Mouse (Mus musculus) hindbrain, embryonic 16.5 days (tissue): ENCODE measurements at regions not wholly inside any gene's neighbourhood (a gene's known extent, or its start where the extent isn't known, plus 50 kb on each side); places are given as distances from the start of the nearest gene placed in this dataset.

Experiments used
- ATAC-seq: fragments of 200-750 bp; cut with Nextera tagmentation; 2 replicates; pipeline ENCODE4 v1.8.0; 2017; ENCODE audit warnings: moderate TSS enrichment, moderate library complexity
- H3K27ac ChIP-seq: fragments of 300-500 bp; sonication (generic); 2 replicates; pipeline ENCODE4 v1.5.1; 2014; ENCODE audit warnings: low read depth, mild to moderate bottlenecking, control low read depth, low read length, moderate library complexity
- H3K27me3 ChIP-seq: fragments of 300-500 bp; sonication (generic); replicated peaks from 2 replicates; pipeline ENCODE4 v1.6.1; 2014; ENCODE audit warnings: low read length; ENCODE audit not compliant: control insufficient read depth, insufficient read depth
- H3K36me3 ChIP-seq: fragments of 300-500 bp; sonication (generic); 2 replicates; pipeline ENCODE4 v1.6.1; 2014; ENCODE audit warnings: mild to moderate bottlenecking, low read length, moderate library complexity, mixed read lengths; ENCODE audit not compliant: control insufficient read depth, insufficient read depth
- H3K4me1 ChIP-seq: fragments of 300-500 bp; sonication (generic); 2 replicates; pipeline ENCODE4 v1.6.1; 2014; ENCODE audit warnings: low read depth, low read length; ENCODE audit not compliant: control insufficient read depth, insufficient read depth
- H3K4me2 ChIP-seq: fragments of 300-500 bp; sonication (generic); 2 replicates; pipeline ENCODE4 v1.6.1; 2014; ENCODE audit warnings: mild to moderate bottlenecking, low read length, control low read depth, moderate library complexity
- H3K4me3 ChIP-seq: fragments of 300-500 bp; sonication (generic); 2 replicates; pipeline ENCODE4 v1.5.1; 2014; ENCODE audit warnings: mild to moderate bottlenecking, low read length, control low read depth, moderate library complexity
- H3K9ac ChIP-seq: fragments of 300-500 bp; sonication (generic); 2 replicates; pipeline ENCODE4 v1.6.1; 2014; ENCODE audit warnings: low read depth, mild to moderate bottlenecking, control low read depth, low read length, moderate library complexity
- H3K9me3 ChIP-seq: fragments of 300-500 bp; sonication (generic); 2 replicates; pipeline ENCODE4 v1.6.1; 2014; ENCODE audit warnings: mild to moderate bottlenecking, low read length, moderate library complexity; ENCODE audit not compliant: control insufficient read depth
- WGBS: fragments of 180-500 bp; shearing (Covaris S2); extraction: QIAGEN DNeasy Blood & Tissue Kit; methylation state at CpG from one replicate; pipeline ENCODE4 v1.1.7; 2014; 5-methylcytosine and 5-hydroxymethylcytosine counted together

- Histone ChIP-seq H3K27ac (no peak overlapping the region), H3K4me2 (no peak overlapping the region), H3K36me3 (no peaks in the 10 kb centered on the region), H3K4me1 (no peaks in the 10 kb centered on the region), H3K27me3 (no peaks in the 10 kb centered on the region), H3K4me3 (no peak overlapping the region), H3K9me3 (no peaks in the 10 kb centered on the region), H3K9ac (no peak overlapping the region)
- ATAC-seq, result no peak
- WGBS, result 40% methylated on average over 5 of the region's 5 CpGs
Measured at GRCm38 (mm10) chr1:185117711-185118110, 86.2 kb upstream of the Rab3gap2 start.

DNA sequence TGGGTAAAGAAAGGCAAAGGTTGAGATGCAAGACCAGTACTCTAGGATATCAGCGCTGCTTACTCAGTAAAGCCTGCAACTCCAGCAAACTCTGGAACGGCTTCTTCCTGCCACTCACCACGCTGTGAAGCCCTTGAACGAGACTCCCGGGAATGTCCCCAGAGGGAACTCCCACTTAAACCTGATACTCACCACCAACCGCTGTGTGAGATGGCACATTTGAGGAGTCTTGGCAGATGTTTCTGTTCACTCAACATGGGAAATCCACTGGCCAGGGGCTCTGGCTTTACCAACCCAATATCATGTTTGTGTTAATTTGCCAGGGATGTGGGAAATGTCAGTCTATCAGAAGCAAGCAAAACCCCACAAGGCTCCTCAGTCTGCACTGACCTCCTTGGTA is 90.2 kb upstream of the Rab3gap2 start:
- Histone ChIP-seq H3K9ac (no peak overlapping the region), H3K4me2 (no peak overlapping the region), H3K9me3 (no peaks in the 10 kb centered on the region), H3K36me3 (no peaks in the 10 kb centered on the region), H3K4me1 (no peaks in the 10 kb centered on the region), H3K27me3 (no peaks in the 10 kb centered on the region), H3K4me3 (no peak overlapping the region), H3K27ac (no peak overlapping the region)
- ATAC-seq, result no peak
- 81% methylated on average over 6 of the region's 6 CpGs for WGBS

GRCm38 (mm10) chr1:185112017-185112399 is 91.9 kb upstream of the Rab3gap2 start:
- Histone ChIP-seq H3K36me3 (no peaks in the 10 kb centered on the region), H3K27ac (no peak overlapping the region), H3K4me3 (no peak overlapping the region), H3K4me2 (no peak overlapping the region), H3K9ac (no peak overlapping the region), H3K27me3 (no peaks in the 10 kb centered on the region), H3K9me3 (no peaks in the 10 kb centered on the region), H3K4me1 (no peaks in the 10 kb centered on the region)
- 66% methylated on average over 4 of the region's 4 CpGs for WGBS
- no peak for ATAC-seq

DNA sequence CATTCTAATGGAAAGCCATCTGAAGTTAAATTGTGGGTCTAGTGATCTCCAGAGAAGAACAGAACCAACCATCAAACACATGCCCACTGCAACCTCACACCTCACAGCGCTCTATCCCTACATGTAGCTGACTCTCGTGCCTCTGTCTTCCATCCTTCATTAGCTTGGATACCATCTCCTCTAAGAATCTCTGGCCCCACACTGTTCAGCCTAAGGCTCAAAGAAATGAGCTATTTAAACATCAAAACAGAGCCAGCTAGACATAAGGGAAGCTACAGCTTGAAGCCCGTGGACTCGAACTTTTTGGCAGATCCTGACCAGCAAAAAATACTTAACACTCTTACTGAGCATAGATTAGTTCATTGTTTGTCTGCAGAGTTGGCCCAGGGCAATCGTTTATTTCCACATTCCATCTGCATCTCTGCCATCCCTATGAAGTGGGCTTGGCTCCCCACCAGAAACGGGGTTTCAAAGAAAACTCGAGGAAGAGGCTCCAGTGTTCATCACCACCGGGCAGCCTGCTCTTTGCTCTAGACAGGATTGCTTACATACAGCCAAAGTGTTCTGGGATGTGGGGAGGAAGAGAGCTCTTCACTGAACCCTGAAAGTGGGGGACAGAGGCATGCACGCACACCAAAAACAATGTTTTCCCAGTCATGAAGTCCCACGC is 92.4 kb upstream of the Rab3gap2 start:
- H3K36me3 ChIP-seq, result no peaks in the 10 kb centered on the region
- H3K4me3 ChIP-seq, result no peak overlapping the region
- no peaks in the 10 kb centered on the region for H3K9me3 ChIP-seq
- WGBS, result 59% methylated on average over 10 of the region's 10 CpGs
- H3K27ac ChIP-seq, result no peak overlapping the region
- no peak for ATAC-seq
- no peak overlapping the region for H3K4me2 ChIP-seq
- no peaks in the 10 kb centered on the region for H3K27me3 ChIP-seq
- no peak overlapping the region for H3K9ac ChIP-seq
- no peaks in the 10 kb centered on the region for H3K4me1 ChIP-seq

- WGBS, result 44% methylated on average over 7 of the region's 7 CpGs
- Histone ChIP-seq H3K4me2 (no peak overlapping the region), H3K9ac (no peak overlapping the region), H3K4me1 (no peaks in the 10 kb centered on the region), H3K27ac (no peak overlapping the region), H3K27me3 (no peaks in the 10 kb centered on the region), H3K4me3 (no peak overlapping the region), H3K9me3 (no peaks in the 10 kb centered on the region), H3K36me3 (no peaks in the 10 kb centered on the region)
- ATAC-seq, result no peak
Measured at GRCm38 (mm10) chr1:185104945-185105884, 98.7 kb upstream of the Rab3gap2 start.

DNA sequence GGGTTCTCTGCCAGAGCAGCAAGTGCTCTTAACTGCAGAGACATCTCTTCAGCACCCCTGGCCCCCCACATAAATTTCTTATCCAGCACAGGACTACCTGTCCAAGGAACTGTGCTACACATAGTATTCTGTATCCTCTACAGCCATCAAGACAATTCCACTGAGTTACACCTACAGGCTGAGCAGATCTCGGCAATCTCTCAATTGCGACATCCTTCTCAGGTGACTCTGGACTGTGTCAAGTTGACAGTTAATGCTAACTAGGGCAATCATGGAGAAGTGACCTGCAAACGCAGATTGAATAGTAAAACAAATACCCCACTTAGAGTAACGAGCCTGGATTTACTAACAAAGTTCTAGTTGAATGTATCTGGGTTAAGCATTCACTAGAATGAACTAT is 100.1 kb upstream of the Rab3gap2 start:
- H3K4me3 ChIP-seq, result no peak overlapping the region
- H3K9ac ChIP-seq, result no peak overlapping the region
- no peak overlapping the region for H3K4me2 ChIP-seq
- H3K36me3 ChIP-seq, result no peaks in the 10 kb centered on the region
- H3K27ac ChIP-seq, result no peak overlapping the region
- H3K9me3 ChIP-seq, result no peaks in the 10 kb centered on the region
- H3K4me1 ChIP-seq, result peaks cover 3% of the 10 kb centered on the region
- WGBS, result 89% methylated on average over 4 of the region's 4 CpGs
- no peaks in the 10 kb centered on the region; the same call in 1 of the 2 replicates for H3K27me3 ChIP-seq
- no peak for ATAC-seq

GRCm38 (mm10) chr1:185098975-185099958 is 99.9 kb upstream of the Mark1 start:
- peaks cover 2% of the 10 kb centered on the region; the same call in 1 of the 2 replicates for H3K27me3 ChIP-seq
- no peak for ATAC-seq
- no peak overlapping the region for H3K9ac ChIP-seq
- no peaks in the 10 kb centered on the region for H3K36me3 ChIP-seq
- peak overlapping the region; percentile 20 for H3K4me2 ChIP-seq
- no peak overlapping the region for H3K4me3 ChIP-seq
- peaks cover 7% of the 10 kb centered on the region for H3K4me1 ChIP-seq
- H3K27ac ChIP-seq, result no peak overlapping the region
- 16% methylated on average over 18 of the region's 18 CpGs for WGBS
- H3K9me3 ChIP-seq, result no peaks in the 10 kb centered on the region

GRCm38 (mm10) chr1:185098195-185098974 is 99.0 kb upstream of the Mark1 start:
- Histone ChIP-seq H3K9ac (no peak overlapping the region), H3K27me3 (peaks cover 2% of the 10 kb centered on the region; the same call in 1 of the 2 replicates), H3K4me3 (no peak overlapping the region), H3K36me3 (no peaks in the 10 kb centered on the region), H3K4me1 (peaks cover 7% of the 10 kb centered on the region), H3K4me2 (peak overlapping the region; percentile 17; the same call in 1 of the 2 replicates), H3K27ac (no peak overlapping the region), H3K9me3 (no peaks in the 10 kb centered on the region)
- WGBS, result 12% methylated on average over 17 of the region's 17 CpGs
- no peak for ATAC-seq
